Mouse (Mus musculus): ENCODE data around the gene Magi2.

Gene Magi2

DNA sequence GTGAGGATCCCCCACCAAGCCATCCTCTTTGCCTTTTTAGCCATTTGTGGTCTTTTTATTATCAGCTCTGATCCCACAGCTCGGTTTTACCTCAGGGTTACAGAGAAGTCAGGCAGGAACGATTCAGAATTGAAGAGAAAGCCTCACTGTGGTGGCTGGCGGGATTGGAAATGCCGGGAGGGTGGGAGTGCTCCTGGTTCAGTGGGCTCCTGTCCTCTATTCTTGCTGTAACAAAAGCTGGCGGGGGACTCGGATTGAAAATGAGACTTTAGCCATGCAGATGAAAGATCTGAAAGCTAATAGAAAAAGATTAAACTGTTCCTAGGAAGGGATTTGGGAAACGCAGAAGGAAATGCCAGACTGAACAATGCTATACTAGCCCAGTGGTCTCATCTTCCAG lies 1524.2 kb downstream of the Magi2 start:
- DNase-seq (ENCODE audit: low read depth in 2 of 2, low spot score in 2 of 2) = no peak

DNA sequence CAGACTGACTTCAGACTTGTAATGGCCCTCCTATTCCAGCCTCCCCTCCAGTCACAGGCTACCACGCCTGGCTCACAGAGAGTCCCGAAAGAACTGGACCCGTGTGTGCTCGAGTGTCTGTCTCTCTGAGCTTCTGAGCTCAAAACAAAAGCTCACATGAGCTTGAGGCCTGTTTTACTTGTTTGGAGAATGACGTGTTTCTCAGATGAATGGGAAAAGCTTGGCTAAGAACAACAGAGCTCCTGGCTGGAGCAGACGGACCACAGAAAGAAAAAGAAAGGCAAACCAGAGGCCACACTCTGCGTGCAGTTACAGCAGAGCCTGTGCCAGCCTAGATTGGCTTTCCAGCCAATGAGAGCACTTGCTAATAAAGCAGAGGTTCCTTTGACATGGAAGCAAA lies 1524.9 kb downstream of the Magi2 start:
- no peak for DNase-seq (ENCODE audit: low read depth in 2 of 2, low spot score in 2 of 2)

DNA sequence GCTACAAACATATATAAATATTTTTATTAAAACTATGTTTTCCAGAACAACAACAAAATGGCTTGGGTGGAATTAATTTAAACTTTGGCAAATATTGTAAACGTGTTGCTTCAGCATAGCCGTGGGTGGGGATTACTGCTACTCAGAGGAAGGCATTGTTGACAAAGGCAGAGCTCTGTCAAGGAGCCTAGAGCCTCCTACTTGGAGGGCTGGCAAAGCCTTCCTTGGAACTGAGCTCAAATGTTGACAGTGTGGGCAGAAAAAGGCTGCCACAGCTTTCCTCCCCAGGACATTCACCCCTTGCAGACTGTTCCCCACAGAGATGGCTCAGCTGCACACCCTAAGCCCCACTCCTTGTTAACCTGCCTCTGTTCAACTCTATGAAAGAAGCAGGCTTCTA lies 1526.3 kb downstream of the Magi2 start:
- DNase-seq (ENCODE audit: low read depth in 2 of 2, low spot score in 2 of 2) = no peak

DNA sequence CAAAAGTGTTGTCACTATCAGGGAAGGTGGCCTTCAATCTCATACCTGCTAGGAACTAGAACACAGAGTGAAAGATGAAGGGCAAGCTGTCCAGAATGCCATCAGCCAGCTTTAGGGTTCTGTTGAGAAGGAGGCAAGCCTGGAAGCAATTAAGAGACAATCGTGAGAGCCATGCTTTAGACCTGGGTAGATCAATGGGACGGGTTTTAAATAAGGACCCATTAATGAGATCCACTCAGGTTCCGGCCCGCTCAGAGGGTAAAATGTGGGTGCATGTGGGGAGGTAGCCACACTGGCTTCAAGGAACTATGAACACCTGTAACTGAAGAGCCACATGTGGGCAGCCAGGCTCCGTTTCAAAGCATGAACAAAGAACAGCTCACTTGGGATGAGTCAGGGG lies 1527.1 kb downstream of the Magi2 start:
- DNase-seq (ENCODE audit: low read depth in 2 of 2, low spot score in 2 of 2) = no peak
